Mouse (Mus musculus) C2C12 (cell line): ENCODE results near the gene Fbln2.

ENCODE experiments used
- CTCF ChIP-seq: IDR thresholded peaks from one replicate; pipeline ENCODE4 v1.5.1; 2011; ENCODE audit not compliant: control insufficient read depth, insufficient read depth, insufficient read length
- FOSL1 ChIP-seq: IDR thresholded peaks from one replicate; pipeline ENCODE4 v1.8.0; 2011; ENCODE audit warnings: mild to moderate bottlenecking, low read length; ENCODE audit not compliant: poor library complexity, insufficient read depth, severe bottlenecking
- MYOD1 ChIP-seq: IDR thresholded peaks from one replicate; pipeline ENCODE4 v1.6.1; 2011; ENCODE audit warnings: low read depth; ENCODE audit not compliant: control insufficient read depth, insufficient read length
- MYOG ChIP-seq: IDR thresholded peaks from one replicate; pipeline ENCODE4 v1.6.1; 2011; ENCODE audit not compliant: control insufficient read depth, insufficient read length; ENCODE audit errors: extremely low read depth

DNA sequence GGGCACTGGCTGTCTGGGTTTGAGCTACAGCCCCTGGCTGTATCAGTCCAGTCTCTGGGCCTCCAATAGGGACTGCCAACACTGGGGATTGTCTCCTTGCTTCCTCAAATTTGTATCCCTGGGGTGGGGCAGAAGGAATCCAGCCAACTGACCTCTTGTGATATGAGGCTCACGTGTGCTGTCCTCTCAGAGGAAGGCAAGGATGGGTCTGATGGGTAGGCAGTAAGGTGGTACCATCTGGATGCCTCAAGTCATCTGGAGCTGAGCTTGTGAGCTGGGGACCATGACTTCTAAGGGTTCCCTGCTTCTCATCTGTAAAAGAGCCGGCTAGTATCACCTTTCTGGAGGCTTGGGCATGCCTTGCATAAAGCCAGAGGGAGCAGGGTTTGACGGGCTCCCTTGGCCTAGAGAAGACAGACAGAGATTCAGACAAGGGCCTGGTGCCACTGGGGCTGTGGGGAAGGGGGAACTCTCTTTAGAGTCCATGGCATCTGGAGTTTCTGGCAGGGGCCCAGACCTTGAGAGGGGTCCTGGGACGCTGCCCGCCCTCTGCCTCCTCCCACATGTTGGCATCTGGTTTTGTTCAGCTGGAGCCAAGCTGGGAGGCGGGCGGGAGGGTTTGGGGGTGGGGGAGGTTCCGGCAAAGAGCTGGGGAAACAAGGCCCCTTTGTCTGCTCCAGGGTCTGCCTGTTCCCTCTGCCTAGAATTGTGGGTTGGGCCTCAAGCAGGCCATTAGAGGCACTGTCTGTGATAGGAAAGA lies 11.6 kb upstream of the Fbln2 start:
- TF ChIP-seq MYOG (no peak), CTCF (no peak), MYOD1 (no peak), FOSL1 (no peak)
